Mouse (Mus musculus) ovary, postnatal 36 days (tissue): ENCODE measurements at regions not wholly inside any gene's neighbourhood (a gene's known extent, or its start where the extent isn't known, plus 50 kb on each side); places are given as distances from the start of the nearest gene placed in this dataset.
"Not testable (repeated sequence)": the region's sequence is repeated elsewhere in the genome, so short reads cannot be mapped to it uniquely, and the experiment has no call there.

Source experiments
- DNase-seq: peaks from one replicate; pipeline ENCODE4 v3.0.0; 2022; ENCODE audit warnings: low spot score, mixed read lengths

GRCm38 (mm10) chr13:103620958-103621357, 153.4 kb downstream of the Srek1 start:
- DNase-seq, result not testable (repeated sequence)

DNA sequence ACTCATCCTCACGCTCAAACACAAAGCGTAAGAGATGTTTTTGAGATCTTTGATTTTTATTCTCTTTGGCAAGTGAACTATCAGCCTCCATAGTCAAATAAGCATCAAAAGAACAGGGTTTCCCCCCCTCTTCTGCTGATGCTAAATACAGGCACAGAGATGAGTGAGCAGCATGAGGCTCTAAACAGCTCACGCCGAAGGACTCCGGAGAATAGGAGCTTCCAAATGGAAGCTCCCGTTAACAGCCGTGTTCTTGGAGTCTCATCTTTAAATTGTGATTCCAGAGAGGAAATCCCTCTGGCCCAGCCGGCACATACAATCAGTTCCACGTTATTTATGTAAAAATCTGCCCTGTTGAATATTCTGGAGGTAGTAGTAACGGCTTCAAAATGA, 161.1 kb downstream of the Srek1 start:
- no peak for DNase-seq

DNA sequence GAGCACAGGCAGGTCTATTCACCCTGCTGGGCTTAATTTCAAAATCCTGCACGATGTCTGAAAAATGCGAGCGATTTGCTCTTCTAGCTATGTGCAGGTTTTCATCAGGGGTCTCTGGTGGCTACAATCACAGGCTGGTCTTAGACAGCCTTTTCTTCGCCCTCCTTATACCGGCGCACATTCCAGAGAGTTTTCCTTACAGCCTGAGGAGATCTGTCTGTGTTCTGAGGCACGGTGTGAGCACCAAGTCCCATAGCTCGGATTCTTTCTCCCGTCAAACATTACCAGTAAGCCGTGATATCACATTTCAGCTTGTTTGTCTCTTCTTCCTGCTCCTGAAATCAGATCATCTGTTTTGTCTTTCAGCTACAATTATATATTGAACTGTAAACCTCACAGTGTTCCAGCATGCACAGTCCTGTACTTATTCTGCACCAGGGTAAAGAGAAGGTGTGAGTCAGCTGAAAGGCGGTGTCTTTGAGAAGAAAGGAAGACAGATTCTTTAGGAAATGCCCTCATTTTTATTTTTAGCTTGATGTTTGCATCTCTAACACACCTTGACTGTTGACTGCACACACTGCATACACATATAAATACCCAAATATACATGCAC, 161.6 kb downstream of the Srek1 start:
- DNase-seq, result no peak

DNA sequence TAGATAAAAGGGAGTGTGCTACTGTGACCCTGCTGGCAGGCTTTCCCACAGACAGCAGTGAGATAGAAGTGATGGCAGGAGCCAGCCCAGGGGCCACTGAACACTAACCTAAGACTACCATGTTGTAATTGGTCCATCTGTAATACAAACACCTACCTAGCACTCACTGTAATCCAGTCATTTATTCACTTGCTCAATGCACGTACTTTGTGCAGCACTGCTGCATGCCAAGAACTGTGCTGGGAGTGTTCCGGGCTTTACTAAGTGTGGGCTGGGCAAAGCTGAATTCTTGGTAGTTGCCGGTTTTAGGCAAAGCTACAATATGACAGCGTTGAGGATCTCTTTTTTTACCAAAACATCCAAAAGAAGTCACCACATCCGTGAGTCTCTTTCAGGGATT, 172.1 kb downstream of the Srek1 start:
- DNase-seq, result peak; percentile 19

GRCm38 (mm10) chr13:103592371-103592770, 182.0 kb downstream of the Srek1 start:
- no peak for DNase-seq

GRCm38 (mm10) chr13:103591874-103592273, 182.5 kb downstream of the Srek1 start:
- DNase-seq, result no peak

DNA sequence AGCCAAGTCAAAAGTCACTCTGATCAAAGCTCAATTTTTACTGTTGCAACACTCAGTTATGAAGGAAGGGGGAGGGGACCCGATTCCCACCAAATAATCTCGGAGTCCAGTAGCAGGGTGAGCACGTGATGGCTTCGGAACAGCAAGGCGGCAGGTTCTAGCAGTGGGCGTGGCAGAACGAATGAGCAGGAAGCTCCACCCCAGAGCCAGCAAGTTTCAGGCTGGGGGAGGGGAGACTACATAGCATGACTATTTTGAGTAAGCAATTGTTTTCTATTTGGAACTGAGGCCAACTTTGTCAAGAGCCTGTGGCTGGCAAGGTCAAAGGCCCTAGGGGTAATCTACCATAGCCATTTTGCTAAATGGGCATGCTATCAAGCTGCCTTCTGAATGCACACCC, 183.0 kb downstream of the Srek1 start:
- DNase-seq, result not testable (repeated sequence)

DNA sequence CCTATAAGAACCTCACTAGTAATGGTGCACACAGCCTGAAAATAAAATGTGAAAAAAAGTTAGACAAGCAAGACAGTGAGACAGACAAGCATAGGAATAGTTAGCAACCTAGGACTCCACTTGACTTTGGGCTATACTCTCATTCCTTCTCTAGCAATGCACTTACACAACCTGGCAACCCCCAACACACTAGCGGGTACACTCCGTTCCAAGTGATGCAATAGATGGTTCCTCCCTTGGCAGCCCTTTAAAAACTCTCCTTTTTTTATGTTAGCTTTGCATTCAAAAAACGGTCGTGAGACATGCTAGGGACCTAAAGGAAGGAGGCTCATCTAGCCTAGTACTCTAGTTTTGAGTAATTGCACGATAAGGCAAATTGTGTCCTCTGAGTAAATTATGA, 184.8 kb downstream of the Srek1 start:
- no peak for DNase-seq

DNA sequence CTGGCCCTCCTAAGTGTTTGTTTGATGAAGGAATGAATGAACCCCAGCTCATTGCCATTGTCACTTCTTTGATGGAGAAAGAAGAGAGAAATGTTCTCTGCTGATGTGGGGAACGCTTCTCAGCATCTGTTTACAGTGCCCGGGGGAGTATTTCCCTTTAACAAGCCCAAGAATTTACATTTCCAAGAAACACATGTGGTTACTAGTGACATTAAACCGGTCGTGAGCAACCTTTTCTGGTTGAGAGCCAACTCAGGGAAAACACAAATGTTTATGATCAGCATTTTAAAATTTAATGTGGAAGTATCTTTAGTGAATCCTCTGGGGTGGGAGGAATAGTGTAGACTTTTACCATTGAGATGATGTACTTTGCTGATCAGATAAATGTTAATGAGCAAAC, 197.6 kb downstream of the Srek1 start:
- no peak for DNase-seq

DNA sequence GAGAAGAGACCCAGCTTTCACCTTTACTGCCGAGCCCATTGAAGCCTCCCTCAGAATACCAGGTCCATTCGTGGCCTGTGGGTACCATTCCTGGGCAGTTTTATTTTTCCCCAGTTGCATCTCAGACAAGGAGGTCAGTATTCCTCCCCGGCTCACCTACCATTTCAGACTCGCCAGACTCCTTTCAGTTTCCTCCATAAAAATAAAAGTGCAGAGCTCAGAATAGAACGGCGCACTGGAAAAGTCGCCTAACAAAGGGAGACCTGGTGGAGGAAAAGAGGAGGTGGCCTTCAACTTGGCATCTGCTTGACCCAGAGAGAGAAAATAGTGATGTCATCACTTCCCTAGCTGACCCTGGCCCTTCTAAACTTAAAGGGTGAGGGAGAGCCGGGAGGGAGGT, 209.7 kb downstream of the Srek1 start:
- no peak for DNase-seq

- no peak for DNase-seq
Observed at GRCm38 (mm10) chr13:103561795-103562705, 212.4 kb downstream of the Srek1 start.

GRCm38 (mm10) chr13:103558915-103559314, 215.5 kb downstream of the Srek1 start:
- DNase-seq, result no peak

- DNase-seq, result no peak
Observed at GRCm38 (mm10) chr13:103539577-103539976, 205.3 kb upstream of the Mast4 start.

DNA sequence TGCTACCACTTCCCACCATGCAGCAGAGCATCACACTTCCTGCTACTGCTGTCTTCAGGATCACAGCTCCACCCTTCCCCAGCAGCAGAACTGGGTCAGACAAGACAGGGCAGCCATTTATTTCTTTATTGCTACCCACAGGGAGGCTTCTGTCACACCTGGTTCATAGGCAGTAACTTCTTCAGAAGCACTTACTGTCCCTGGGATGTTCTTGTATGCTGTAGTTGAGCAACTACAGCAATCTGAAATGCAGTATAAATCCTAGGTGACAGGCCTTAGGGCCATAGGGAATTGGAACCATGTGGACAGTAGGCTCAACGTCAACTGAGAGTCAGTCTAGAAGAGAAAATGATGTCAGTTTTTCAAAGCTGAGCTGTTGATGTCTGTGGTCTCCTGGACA, 179.5 kb upstream of the Mast4 start:
- no peak for DNase-seq

DNA sequence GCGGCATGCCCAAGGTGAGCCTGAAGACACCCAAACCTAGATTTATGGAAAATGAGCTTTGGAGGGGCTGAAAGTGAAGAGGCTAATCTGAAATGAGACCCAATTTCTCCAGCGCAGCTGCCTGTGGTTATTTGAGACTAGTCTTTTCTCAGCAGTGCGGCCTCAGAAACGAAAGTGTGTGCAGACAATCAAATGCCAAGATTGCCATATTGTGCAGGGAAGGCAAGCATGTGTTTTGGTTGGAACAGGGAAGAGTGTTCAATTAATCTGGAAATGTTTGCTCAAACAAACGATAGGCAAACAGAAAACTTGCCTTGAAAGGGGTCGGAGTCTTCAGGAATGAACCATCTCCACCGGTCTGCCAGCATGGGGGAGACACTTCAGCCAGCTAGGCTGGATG, 178.2 kb upstream of the Mast4 start:
- DNase-seq, result no peak

DNA sequence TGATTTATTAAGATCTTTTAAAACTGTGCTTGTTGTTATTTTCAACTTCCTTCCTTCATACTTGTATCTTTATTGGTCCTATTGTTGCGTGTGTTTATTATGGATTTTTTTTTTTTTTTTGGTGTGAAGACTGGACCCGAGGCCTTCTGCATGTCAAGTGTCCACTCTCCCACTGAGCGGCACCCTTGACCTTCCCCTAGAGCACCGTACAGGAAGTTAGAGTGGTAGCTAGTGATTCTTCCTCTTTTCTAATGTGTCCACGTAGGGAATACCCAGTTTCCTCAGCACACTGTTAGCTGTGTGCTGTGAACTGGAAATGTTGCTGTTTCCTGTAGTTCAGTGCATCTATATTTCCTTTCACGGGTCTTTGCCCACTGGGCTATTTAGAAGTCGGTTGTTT, 170.7 kb upstream of the Mast4 start:
- DNase-seq, result no peak

DNA sequence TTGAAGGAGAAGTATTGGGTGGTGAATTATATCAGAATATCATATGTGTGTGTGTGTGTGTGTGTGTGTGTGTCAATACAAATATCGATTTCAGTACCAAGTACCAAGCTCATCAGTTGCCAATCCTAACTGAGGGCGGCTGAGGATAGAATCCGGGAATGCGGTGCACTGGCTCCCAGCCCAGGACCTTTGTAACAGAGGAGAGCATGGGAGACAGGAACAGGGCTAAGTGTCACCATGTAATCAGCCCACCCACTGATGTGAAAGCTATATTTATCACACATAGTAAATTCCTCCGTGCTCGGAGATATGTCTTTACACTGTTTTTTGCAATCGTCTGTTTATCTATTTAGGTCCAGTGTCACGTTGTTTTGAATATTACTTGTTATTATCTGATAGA, 165.1 kb upstream of the Mast4 start:
- peak; percentile 36 for DNase-seq

DNA sequence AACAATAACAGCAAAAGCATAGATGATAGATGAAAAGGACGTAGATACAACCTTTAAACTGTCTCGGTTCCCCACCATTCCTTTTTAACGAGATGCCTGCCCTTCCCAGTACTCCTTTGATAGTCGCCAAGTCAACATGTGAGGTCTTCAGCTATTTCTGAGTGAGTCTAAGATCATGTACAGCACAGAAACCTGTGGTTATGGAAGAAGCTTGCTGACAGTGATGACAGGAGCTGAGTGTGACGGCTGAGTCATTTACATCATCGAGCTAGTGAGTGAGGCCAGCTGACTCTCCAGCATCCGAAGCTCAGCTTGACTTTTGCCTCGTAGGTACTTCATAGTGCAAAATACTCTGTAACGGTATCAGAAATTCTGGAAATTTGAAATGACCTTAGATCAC, 160.1 kb upstream of the Mast4 start:
- no peak for DNase-seq

DNA sequence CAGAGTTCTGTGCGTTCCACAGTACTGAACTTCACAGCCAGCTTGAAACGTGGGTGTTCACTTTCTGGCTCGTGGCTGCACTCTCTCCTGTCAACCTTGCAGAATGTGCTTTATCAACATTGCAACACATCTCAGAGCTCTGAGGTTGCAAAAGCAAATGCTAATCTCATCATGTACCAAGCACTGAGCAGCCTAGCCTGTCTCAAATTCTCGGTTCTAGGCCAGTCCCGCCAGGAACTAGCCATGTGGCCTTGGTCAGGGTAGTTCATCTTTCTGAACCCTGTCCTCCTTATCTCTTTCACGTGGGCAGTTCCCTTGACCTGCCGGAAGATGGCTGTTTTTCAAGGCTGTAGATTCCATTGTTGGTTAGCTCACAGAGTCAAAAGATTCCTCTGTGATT, 159.3 kb upstream of the Mast4 start:
- DNase-seq, result peak; percentile 36

- no peak for DNase-seq
Observed at GRCm38 (mm10) chr13:103490049-103490448, 155.8 kb upstream of the Mast4 start.

- DNase-seq, result no peak
Observed at GRCm38 (mm10) chr13:103484092-103484491, 149.8 kb upstream of the Mast4 start.

- DNase-seq, result no peak
Observed at GRCm38 (mm10) chr13:103483392-103483791, 149.1 kb upstream of the Mast4 start.

DNA sequence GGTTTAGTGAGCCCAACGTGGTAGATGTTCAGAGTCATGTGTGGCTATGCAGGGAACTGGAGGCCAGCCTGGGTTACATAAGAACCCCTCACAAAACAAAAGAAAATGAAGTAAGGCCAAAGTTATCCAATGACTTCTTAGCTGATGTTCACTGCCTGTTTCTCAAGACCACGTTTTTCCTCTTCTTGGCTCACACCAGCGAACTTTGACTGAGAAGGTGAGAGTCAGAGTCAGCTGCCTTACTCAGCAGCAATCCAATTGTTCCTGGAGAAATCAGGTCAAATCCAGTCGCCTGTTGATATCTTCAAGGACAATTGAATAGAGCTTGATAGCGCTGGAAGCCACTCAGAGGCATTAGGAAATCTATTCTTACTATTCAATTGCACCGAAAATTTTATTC, 142.0 kb upstream of the Mast4 start:
- DNase-seq, result no peak

GRCm38 (mm10) chr13:103472216-103472615, 137.9 kb upstream of the Mast4 start:
- no peak for DNase-seq
